Mouse (Mus musculus) layer of hippocampus, adult 11-12 months (tissue): ENCODE measurements around the gene Ap1s1.

Experiments used
- DNase-seq: peaks from one replicate; pipeline ENCODE4 v3.0.0; 2022; ENCODE audit warnings: low spot score

Ap1s1 gene

DNA sequence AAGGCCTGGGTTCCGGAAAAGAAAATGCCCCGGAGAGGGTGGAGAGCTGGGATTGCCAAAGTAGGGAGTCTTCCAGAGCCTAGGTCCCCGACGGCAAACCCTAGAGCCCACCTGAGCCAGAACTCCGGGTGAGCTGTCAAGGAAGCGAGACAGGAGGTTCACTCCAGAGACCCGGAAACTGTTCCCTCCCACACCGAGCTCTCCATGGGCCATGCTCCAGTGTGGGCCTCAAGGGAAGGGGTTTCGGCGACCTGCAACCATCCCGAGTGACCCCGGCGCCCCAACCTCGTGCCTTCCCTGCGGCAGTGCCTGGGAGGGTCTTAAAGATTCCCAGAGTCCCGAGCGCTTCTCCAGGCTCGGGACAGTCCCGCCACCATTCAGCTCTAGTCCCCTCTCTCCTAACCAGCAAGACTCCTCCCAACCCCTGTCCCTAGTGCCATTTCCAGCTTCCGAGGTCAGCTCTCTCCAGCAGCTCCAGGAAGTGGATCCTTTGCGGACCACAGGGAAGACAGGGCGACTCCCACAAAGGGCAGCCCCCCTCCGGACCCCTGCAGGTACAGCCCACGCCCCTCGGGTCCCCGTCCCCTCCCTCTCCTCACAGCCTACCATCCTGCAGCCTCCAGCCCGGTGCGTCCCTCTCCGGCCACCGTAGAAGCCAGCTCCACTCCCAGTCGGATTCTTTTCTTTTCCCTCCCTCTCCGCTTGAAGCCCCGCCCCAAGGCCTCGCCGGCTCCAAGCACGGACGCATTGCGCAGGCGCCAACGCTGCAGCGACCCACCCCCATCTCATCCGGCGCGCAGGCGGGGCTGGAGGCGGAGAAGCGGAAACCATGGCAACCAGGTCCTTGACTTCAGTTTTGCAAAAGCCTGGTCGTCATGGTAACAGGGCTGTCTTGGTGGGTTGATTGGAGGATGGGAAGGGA is at the start of gene Ap1s1:
Gene Ap1s1, minus strand, starts transcription at position 734 of the 922 bp plus-strand sequence.
- DNase-seq, result peak; percentile 97

- DNase-seq, result no peak
Measured at GRCm38 (mm10) chr5:137095135-137095534, 49.2 kb upstream of the Ap1s1 start.

DNA sequence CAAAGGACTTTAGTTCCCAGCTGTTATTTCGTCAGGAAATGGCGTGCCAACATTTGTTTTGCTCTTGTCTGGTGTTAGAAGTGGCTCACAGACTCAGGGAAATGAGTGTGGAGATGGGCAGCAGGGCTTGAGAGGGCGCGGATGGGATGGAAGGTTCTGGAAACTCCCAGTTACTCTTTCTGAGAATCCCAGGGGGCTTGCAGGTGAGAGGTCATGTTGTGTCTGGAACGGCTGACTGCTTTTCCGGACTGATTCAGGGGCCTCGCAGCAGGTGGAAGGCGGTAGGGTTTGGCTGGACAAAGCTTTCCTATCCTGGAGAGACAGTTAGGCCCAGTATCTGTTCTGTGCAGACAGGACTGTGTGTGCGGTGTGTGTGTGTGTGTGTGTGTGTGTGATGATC is 47.8 kb upstream of the Ap1s1 start:
- no peak for DNase-seq

- DNase-seq, result no peak
Measured at GRCm38 (mm10) chr5:137091560-137091959, 45.6 kb upstream of the Ap1s1 start.

DNA sequence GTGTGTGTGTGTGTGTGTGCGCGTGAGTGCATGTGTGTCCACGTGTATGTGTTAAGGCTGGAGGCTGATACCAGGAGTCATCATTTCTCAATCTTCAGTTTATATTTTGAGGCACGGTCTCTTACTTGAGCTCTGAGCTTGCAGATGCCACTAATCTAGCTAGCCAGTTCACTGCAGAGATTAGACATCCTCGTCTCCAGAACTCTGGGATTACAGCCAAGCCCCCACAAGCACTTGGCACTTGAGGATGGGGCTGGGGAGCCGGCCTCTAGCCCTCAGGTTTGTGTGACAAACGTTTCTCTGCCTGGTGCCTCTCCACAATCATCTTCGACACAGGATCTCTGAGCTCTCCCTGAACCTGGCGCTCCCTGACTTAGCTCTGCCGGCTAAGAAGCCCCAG is 44.9 kb upstream of the Ap1s1 start:
- no peak for DNase-seq

- DNase-seq, result no peak
Measured at GRCm38 (mm10) chr5:137087410-137087809, 41.5 kb upstream of the Ap1s1 start.

DNA sequence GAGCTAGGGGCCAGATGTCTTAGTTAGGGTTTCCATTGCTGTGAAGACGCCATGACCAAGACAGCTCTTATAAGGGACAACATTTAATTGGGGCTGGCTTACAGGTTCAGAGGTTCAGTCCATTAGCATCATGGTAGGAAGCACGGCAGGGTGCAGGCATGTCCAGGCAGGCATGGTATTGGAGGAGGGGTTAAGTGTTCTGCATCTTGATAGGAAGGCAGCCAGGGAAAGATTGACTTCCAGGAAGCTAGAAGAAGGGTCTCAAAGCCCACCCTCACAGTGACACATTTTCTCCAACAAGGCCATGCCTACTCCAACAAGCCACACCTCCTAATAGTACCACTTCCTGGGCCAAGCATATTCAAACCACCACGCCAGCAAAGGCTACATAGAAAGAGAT is 39.8 kb upstream of the Ap1s1 start:
- DNase-seq, result no peak

GRCm38 (mm10) chr5:137085021-137085420 is 39.1 kb upstream of the Ap1s1 start:
- DNase-seq, result no peak

GRCm38 (mm10) chr5:137083051-137083450 is 37.1 kb upstream of the Ap1s1 start:
- no peak for DNase-seq

- DNase-seq, result no peak
Measured at GRCm38 (mm10) chr5:137079849-137080248, 33.9 kb upstream of the Ap1s1 start.

- DNase-seq, result no peak
Measured at GRCm38 (mm10) chr5:137078616-137079015, 32.7 kb upstream of the Ap1s1 start.

DNA sequence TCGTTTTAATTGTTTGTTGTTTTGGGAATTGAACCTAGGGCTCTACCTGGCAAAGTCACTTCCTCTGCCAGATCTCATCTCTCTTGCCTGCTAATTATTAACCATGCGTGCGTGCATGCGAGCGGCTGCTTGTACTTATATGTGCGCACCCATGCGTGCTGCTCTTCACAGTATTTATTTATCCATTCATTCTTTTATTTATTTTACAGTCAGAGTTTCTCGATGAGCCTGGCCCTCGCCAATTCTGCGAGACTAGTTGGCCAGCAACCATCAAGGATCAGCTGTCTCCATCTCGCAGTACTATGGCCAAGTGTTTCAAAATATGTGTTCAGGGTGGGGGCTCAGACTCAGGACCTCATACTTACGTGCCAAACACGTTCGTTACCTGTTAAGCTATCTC is 32.1 kb upstream of the Ap1s1 start:
- no peak for DNase-seq

DNA sequence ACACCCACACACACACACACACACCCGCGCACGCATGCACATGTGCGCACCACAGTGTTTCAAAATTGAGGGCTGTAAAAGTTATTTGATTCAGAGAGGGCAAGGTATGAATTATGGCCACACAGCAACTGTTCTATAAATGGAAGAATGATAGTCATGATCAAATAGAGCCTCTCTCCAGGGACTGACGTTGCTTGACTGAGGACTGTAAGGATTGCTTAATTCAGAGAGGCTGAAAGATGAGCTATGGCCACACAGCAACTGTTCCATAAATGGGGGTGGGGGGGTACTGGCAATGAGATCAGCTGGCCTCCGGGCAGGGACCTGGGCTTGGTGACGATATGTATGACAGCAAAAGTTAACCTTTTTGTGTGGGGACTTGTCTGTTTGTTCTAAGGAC is 31.3 kb upstream of the Ap1s1 start:
- DNase-seq, result no peak

DNA sequence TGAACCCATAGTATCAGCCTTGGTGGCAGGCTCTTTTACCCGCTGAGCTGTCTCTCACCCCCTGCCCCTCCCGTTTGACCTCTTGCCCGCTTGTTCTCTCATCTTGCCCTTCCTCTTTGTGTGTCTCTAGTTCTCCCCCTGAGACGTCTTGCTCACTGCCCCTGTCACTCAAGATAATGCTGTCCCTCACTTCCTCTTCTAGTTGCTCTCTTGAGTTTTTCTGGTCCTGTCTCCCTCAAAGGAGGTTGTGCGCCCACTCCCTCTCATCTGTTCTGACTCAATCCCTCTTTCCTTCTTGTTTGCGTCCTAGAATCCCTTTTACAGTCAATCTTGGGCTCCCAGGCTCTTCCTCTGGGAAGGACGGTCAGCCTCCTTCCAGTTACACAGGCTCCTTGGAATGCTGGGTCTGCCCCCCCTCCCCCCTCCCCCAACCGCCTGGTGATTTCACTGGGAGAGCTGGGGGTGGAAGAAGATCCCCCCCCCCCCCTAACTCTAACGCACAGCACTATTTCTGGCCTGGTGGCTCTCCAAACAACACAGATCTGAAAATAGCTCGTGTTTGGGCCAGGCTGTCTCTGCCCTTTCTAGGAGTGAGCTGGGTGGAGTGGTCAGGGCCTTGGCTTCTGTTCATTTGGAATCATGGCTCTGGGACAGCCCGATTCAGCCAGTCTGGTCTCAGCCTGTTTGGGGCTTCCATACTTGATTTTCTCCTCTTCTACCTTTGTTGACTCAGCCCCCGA is 30.4 kb upstream of the Ap1s1 start:
- DNase-seq, result peak; percentile 58

DNA sequence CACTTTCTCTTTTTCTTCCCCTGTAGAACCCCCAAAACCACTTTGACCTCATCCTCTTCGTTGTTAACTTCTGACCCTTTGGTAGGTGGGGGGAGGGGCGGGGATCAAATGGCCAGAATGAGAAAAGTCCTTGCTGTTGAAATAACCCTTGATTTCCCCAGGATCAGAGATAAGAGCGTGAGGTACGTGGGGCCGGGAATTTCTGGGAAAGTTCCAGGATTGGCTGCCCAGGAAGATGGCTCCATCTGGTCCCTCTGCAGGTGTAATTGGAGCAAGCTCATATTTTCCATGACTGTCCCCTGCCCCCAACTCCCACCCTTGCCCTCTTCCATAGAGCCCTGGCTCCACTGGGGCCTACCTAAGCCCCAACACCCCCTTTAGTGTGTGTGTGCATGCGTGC is 29.8 kb upstream of the Ap1s1 start:
- DNase-seq, result no peak

- DNase-seq, result peak; percentile 20
Measured at GRCm38 (mm10) chr5:137074191-137074651, 28.3 kb upstream of the Ap1s1 start.

DNA sequence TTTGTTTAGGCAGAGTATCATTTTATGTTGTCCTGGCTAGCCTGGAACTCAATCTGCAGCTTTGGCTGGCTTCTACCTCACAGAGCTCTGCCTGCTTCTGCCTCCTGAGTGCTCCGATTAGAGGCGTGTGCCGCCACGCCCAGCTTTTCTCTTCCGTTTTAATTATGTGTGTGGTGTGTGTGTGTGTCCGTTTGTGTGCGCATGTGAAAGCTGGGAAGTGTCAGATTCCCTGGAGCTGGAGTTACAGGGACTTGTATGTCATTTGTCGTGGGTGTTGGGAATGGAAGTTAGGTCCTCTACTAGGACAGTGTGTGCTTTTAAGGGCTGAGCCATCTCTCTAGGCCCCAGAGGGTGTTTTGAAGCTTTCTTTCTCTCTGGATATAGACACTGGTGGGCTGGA is 27.2 kb upstream of the Ap1s1 start:
- DNase-seq, result no peak

DNA sequence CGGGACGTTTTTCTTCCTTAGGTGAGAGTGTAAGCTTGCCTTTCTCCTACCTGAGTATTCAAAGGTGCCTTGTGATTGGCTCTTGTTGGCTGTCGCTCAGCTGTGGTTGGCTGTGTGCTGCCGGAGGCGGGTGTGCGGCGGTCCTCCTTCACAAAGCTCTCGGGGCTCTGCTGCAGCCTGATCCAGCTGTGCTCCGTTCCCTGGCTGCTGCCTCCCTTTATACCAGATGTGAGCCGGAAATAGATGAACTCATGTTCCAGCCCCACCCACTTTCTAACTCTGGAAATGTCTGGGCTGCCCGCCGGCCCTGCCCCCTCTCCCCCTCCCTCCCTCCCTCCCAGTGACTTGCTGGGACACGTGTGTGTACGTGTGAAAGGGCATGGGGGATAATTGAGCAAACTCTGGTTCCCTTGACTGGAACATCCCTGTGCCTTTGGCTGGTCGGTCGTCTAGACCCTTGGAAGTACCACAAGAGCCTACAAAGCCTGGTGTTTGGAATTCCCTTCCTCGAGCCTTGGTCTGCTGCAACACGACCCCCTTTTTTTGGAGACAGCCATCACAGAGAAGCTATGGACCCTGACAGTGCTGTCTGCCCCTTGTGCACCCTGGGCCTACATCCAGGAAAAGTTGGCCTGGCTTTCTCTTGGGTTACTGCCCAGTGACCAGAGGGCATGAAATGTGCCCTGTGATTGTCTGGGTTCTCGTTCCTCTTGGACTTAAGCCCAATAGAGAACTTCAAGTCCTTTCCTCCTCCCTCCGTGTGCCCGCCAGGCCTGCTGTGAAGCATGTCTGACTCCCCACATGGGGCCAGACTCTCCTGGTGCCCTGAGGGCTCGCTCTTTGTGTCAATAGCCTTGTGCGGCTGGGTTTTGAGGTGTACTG is 26.4 kb upstream of the Ap1s1 start, which contains the start of gene Serpine1:
Gene Serpine1, minus strand, starts transcription at position 190 of the 882 bp plus-strand sequence.
- DNase-seq, result peak; percentile 65

DNA sequence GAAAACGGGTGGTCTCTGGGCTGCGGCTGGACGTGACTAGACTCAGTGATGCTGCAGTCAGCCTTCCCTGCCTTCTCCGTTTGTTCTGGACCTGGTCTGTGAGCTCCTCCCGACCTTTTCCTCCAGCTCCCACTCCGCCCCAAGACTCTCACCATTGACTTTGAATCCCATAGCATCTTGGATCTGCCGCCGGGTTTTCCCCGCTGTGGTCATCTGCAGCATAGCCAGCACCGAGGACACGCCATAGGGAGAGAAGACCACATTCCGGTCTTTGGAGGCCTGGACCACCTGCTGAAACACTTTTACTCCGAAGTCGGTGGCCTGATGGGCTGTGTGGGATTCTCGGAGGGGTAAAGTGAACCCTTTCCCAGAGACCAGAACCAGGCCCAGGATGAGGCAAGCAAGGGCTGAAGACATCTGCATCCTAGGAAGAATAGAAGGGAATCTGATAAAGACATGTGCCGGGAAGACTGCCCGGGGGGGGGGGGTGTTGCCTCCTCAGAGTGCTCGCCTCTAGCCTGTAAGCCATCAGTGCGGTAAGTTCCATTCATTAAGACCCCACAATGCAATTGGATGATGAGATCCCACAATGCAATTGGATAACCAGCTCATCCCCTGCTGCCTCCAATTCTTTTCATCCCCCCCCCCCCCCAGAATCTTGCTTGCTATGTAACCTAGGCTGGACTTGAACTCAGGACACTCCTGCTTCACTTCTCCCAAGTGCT is 25.1 kb upstream of the Ap1s1 start:
- DNase-seq, result no peak

- DNase-seq, result no peak
Measured at GRCm38 (mm10) chr5:137068711-137069110, 22.8 kb upstream of the Ap1s1 start.

DNA sequence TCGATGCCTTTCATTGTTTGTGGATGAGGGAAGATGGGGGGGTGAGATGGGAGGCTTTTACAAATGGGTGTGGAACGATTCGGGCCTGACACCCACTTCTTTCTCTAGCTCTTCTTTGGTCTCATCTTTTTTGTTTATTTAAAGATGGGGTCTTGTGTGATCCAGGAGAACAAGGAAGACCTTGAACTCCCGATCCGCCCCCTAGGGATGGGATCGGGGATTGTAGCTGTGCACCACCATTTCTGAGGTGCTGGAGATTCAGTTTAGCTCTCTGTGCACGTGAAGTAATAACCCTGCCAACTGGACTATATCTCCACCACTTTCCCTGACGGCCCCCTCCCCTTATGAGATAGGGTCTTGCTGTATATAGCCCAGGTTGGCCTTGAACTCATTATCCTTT is 20.0 kb upstream of the Ap1s1 start:
- DNase-seq, result no peak
